Mouse (Mus musculus) cerebellum, adult 2 months (tissue): ENCODE results near the gene Socs3.

Source experiments
- CTCF ChIP-seq: fragments of 200-500 bp; IDR thresholded peaks from 2 replicates; pipeline ENCODE4 v1.5.1; 2011; ENCODE audit warnings: low read depth, mild to moderate bottlenecking, control low read depth, low read length, moderate library complexity, borderline replicate concordance; ENCODE audit not compliant: insufficient read depth
- POLR2A ChIP-seq: fragments of 200-500 bp; IDR thresholded peaks from 2 replicates; pipeline ENCODE4 v1.6.1; 2011; ENCODE audit warnings: low read length, control low read depth, borderline replicate concordance; ENCODE audit not compliant: insufficient read depth

DNA sequence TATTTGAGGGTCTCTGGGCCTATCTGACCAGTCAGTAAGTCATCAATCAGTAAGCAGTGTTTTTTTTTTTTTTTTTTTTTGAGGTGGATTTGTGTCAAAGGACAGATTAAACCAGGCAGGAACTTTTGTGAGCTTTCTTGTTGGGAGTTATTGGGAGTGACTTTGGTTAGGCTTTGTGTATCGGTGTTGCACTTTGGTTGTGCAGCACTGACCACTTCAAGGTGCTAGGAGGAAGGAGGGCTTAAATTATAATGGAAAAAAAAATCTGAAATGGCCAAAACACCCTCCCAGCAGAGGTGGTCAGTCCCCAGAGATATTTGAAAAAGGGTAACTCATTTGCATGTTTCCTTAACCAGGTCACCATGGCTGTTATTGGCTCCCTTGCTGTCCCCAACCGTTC, 27.2 kb upstream of the Socs3 start:
- no peak for TF ChIP-seq POLR2A
- no peak for TF ChIP-seq CTCF
